Mouse (Mus musculus): Measurements from ENCODE around the gene Cgref1. TPM values are rescaled to one million over a fixed set of nuclear protein-coding genes. Genes with fewer than 3 reads are reported as not detected.

Cgref1 gene
- polyA plus RNA-seq (2015; fragmentation: Nextera tagmentation; extraction: Ambion mirVana) = 77.3 and 89.1 TPM in 2 replicates

- no peaks in the 10 kb centered on the region for H3K36me3 ChIP-seq (ENCODE audit: control insufficient read depth, insufficient read depth, low read length)
- ATAC-seq = peak; percentile 79
- H3K9me3 ChIP-seq (ENCODE audit: control insufficient read depth, low read length) = no peaks in the 10 kb centered on the region
- peak within 1 kb of the TSS; percentile 89 for H3K9ac ChIP-seq (ENCODE audit: low read depth, low read length)
- H3K27ac ChIP-seq (ENCODE audit: low read depth, low read length) = peak within 1 kb of the TSS; percentile 64
- H3K4me3 ChIP-seq (ENCODE audit: low read length) = peak within 1 kb of the TSS; percentile 67
- H3K27me3 ChIP-seq (replicated peaks; ENCODE audit: control insufficient read depth, insufficient read depth, low read length) = no peaks in the 10 kb centered on the region
- peaks cover 7% of the 10 kb centered on the region for H3K4me1 ChIP-seq (ENCODE audit: control insufficient read depth, insufficient read depth, low read depth, low read length)
- 5% methylated on average over 32 of the region's 44 CpGs for WGBS
- H3K4me2 ChIP-seq (ENCODE audit: low read length) = peak within 1 kb of the TSS; percentile 93
Observed at GRCm38 (mm10) chr5:30944956-30945781, at the start of gene Cgref1. Gene Cgref1 (minus strand): TSS chr5:30945591.

GRCm38 (mm10) chr5:30994074-30994473 lies 48.7 kb upstream of the Cgref1 start:
- H3K9me3 ChIP-seq (ENCODE audit: control insufficient read depth, low read length) = no peaks in the 10 kb centered on the region
- H3K9ac ChIP-seq (ENCODE audit: low read depth, low read length) = no peak overlapping the region
- ATAC-seq = no peak
- H3K4me2 ChIP-seq (ENCODE audit: low read length) = no peak overlapping the region
- H3K27me3 ChIP-seq (replicated peaks; ENCODE audit: control insufficient read depth, insufficient read depth, low read length) = no peaks in the 10 kb centered on the region
- H3K4me3 ChIP-seq (ENCODE audit: low read length) = no peak overlapping the region
- no peak overlapping the region for H3K27ac ChIP-seq (ENCODE audit: low read depth, low read length)
- no peaks in the 10 kb centered on the region for H3K36me3 ChIP-seq (ENCODE audit: control insufficient read depth, insufficient read depth, low read length)
- no peaks in the 10 kb centered on the region for H3K4me1 ChIP-seq (ENCODE audit: control insufficient read depth, insufficient read depth, low read depth, low read length)
- 71% methylated on average over 3 of the region's 3 CpGs for WGBS

- Histone ChIP-seq H3K4me1 (ENCODE audit: control insufficient read depth, insufficient read depth, low read depth, low read length) (no peaks in the 10 kb centered on the region), H3K9me3 (ENCODE audit: control insufficient read depth, low read length) (no peaks in the 10 kb centered on the region), H3K4me2 (ENCODE audit: low read length) (no peak overlapping the region), H3K27ac (ENCODE audit: low read depth, low read length) (no peak overlapping the region), H3K36me3 (ENCODE audit: control insufficient read depth, insufficient read depth, low read length) (no peaks in the 10 kb centered on the region), H3K4me3 (ENCODE audit: low read length) (no peak overlapping the region), H3K27me3 (replicated peaks; ENCODE audit: control insufficient read depth, insufficient read depth, low read length) (no peaks in the 10 kb centered on the region), H3K9ac (ENCODE audit: low read depth, low read length) (no peak overlapping the region)
- no peak for ATAC-seq
- 72% methylated on average over 5 of the region's 5 CpGs for WGBS
Observed at GRCm38 (mm10) chr5:30992980-30993676, 47.7 kb upstream of the Cgref1 start.

DNA sequence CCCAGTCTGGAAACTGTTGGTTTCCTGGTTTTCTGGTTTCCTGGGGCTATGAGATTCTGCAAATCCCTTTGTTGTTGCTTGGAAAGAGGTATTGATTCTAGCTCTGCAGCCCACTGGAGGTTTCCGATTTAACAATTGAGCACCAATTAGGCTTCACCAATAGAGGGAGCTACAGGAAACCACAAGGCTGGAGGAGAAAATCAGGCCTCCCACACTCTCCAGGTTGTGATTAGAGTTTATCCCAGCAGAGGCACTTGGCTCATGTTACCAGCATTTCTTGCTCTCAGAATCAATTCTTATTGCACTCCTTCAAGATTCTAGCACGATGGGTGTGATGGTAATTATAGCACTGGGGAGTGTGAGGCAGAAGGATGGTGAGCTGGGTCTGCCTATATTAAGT lies 37.0 kb upstream of the Cgref1 start:
- Histone ChIP-seq H3K9me3 (ENCODE audit: control insufficient read depth, low read length) (no peaks in the 10 kb centered on the region), H3K4me1 (ENCODE audit: control insufficient read depth, insufficient read depth, low read depth, low read length) (no peaks in the 10 kb centered on the region), H3K4me2 (ENCODE audit: low read length) (no peak overlapping the region), H3K36me3 (ENCODE audit: control insufficient read depth, insufficient read depth, low read length) (no peaks in the 10 kb centered on the region), H3K9ac (ENCODE audit: low read depth, low read length) (no peak overlapping the region), H3K4me3 (ENCODE audit: low read length) (no peak overlapping the region), H3K27ac (ENCODE audit: low read depth, low read length) (no peak overlapping the region), H3K27me3 (replicated peaks; ENCODE audit: control insufficient read depth, insufficient read depth, low read length) (no peaks in the 10 kb centered on the region)
- 18% methylated on average over 2 of the region's 2 CpGs for WGBS
- no peak for ATAC-seq

DNA sequence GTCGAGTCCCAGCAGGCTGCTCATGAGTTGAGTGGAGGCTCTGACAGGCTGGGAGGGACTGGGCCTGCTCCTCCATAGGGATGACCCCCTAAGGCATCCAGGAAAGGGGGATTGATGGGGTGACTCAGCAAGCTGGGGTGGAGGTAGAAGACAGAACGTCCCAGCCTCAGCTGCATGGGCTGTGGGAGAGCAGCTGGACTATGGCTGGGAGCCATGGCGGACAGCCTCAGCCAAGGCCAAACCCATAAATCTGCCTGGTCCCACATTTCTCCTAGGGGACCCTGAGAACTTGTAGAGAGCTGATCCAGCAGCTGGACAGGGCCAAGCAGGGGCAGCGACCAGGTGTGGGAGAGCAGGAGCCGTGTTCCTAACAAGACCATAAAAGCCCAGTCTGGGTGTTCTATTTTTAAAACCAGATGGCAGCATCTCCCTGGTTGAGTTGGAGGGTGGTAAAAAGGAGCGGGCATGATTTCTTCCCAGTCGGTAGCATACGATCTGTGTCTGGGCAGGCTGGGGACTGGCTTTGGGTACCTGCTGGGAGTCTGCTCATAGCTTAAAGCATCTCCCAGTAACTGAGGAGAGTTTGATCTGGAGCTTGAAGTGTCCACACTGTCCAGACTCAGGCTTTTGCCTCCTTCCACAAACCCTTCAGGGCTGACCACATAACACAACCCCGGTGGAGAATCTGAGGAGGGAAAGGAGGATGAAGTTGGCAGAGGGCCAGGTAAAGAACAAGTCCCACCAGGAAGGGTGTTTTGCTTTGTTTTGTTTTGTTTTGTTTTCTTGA lies 29.7 kb upstream of the Cgref1 start:
- H3K4me2 ChIP-seq (ENCODE audit: low read length) = no peak overlapping the region
- H3K27ac ChIP-seq (ENCODE audit: low read depth, low read length) = no peak overlapping the region
- whole genome bisulfite sequencing = 64% methylated on average over 9 of the region's 9 CpGs
- no peak for ATAC-seq
- H3K9ac ChIP-seq (ENCODE audit: low read depth, low read length) = no peak overlapping the region
- no peaks in the 10 kb centered on the region for H3K27me3 ChIP-seq (replicated peaks; ENCODE audit: control insufficient read depth, insufficient read depth, low read length)
- H3K9me3 ChIP-seq (ENCODE audit: control insufficient read depth, low read length) = no peaks in the 10 kb centered on the region
- H3K4me3 ChIP-seq (ENCODE audit: low read length) = no peak overlapping the region
- no peaks in the 10 kb centered on the region for H3K36me3 ChIP-seq (ENCODE audit: control insufficient read depth, insufficient read depth, low read length)
- H3K4me1 ChIP-seq (ENCODE audit: control insufficient read depth, insufficient read depth, low read depth, low read length) = no peaks in the 10 kb centered on the region

DNA sequence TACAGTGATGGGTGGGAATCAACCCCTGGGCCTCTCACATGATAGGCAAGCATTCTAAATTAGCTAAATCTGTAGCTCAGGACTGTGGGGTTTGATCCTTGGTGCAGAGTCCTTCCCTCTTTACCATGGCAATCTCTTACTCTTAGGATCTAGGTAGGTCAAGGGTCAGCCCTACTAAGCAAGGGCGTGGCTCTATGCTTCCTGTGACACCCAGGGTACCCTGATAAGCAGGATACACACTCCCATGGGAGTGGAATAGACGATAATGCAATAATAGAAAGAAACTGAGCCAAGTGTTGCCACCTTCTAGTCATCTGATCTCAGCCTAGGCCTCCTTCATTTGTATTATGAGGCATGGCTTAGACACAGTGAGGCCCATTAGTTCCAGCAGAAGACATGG lies 24.0 kb upstream of the Cgref1 start:
- Histone ChIP-seq H3K4me2 (ENCODE audit: low read length) (no peak overlapping the region), H3K9me3 (ENCODE audit: control insufficient read depth, low read length) (no peaks in the 10 kb centered on the region), H3K36me3 (ENCODE audit: control insufficient read depth, insufficient read depth, low read length) (no peaks in the 10 kb centered on the region), H3K9ac (ENCODE audit: low read depth, low read length) (no peak overlapping the region), H3K27ac (ENCODE audit: low read depth, low read length) (no peak overlapping the region), H3K4me3 (ENCODE audit: low read length) (no peak overlapping the region), H3K4me1 (ENCODE audit: control insufficient read depth, insufficient read depth, low read depth, low read length) (no peaks in the 10 kb centered on the region), H3K27me3 (replicated peaks; ENCODE audit: control insufficient read depth, insufficient read depth, low read length) (no peaks in the 10 kb centered on the region)
- ATAC-seq = no peak
- WGBS = 84% methylated on average over 2 of the region's 2 CpGs

GRCm38 (mm10) chr5:30968416-30968815 lies 23.0 kb upstream of the Cgref1 start, which contains the start of gene Tcf23:
Gene Tcf23 (plus strand): TSS chr5:30968662.
- Histone ChIP-seq H3K4me2 (ENCODE audit: low read length) (no peak within 1 kb of the TSS), H3K9me3 (ENCODE audit: control insufficient read depth, low read length) (no peaks in the 10 kb centered on the region), H3K4me1 (ENCODE audit: control insufficient read depth, insufficient read depth, low read depth, low read length) (no peaks in the 10 kb centered on the region), H3K36me3 (ENCODE audit: control insufficient read depth, insufficient read depth, low read length) (no peaks in the 10 kb centered on the region), H3K9ac (ENCODE audit: low read depth, low read length) (no peak within 1 kb of the TSS), H3K27ac (ENCODE audit: low read depth, low read length) (no peak within 1 kb of the TSS), H3K4me3 (ENCODE audit: low read length) (no peak within 1 kb of the TSS), H3K27me3 (replicated peaks; ENCODE audit: control insufficient read depth, insufficient read depth, low read length) (no peaks in the 10 kb centered on the region)
- no peak for ATAC-seq
- 83% methylated on average over 8 of the region's 8 CpGs for WGBS

DNA sequence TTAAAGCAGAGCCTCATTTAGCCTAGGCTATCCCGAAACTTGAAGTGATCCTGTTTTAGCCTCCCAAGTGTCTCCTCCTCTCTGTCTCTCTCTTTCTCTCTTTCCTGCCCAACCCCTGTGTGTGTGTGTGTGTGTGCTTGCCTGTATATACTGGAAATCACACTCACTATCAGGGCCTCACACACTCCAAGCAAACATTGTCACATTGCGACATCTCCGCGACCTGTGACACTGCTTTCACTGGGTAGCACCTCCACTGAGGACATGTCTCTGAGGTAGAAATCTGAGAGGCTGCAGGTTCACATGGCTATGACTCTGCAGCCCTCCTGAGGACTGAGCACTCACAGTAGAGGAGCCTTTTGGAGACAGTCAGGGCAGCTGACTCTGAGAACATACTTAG lies 20.8 kb upstream of the Cgref1 start:
- H3K9ac ChIP-seq (ENCODE audit: low read depth, low read length) = no peak overlapping the region
- WGBS = 87% methylated on average over 4 of the region's 4 CpGs
- H3K27ac ChIP-seq (ENCODE audit: low read depth, low read length) = no peak overlapping the region
- no peaks in the 10 kb centered on the region for H3K27me3 ChIP-seq (replicated peaks; ENCODE audit: control insufficient read depth, insufficient read depth, low read length)
- no peaks in the 10 kb centered on the region for H3K9me3 ChIP-seq (ENCODE audit: control insufficient read depth, low read length)
- ATAC-seq = no peak
- H3K4me2 ChIP-seq (ENCODE audit: low read length) = no peak overlapping the region
- no peaks in the 10 kb centered on the region for H3K36me3 ChIP-seq (ENCODE audit: control insufficient read depth, insufficient read depth, low read length)
- no peak overlapping the region for H3K4me3 ChIP-seq (ENCODE audit: low read length)
- no peaks in the 10 kb centered on the region for H3K4me1 ChIP-seq (ENCODE audit: control insufficient read depth, insufficient read depth, low read depth, low read length)

GRCm38 (mm10) chr5:30963916-30964315 lies 18.5 kb upstream of the Cgref1 start:
- 57% methylated on average over 3 of the region's 3 CpGs for WGBS
- H3K9ac ChIP-seq (ENCODE audit: low read depth, low read length) = no peak overlapping the region
- H3K4me1 ChIP-seq (ENCODE audit: control insufficient read depth, insufficient read depth, low read depth, low read length) = peaks cover 6% of the 10 kb centered on the region
- no peak for ATAC-seq
- H3K27me3 ChIP-seq (replicated peaks; ENCODE audit: control insufficient read depth, insufficient read depth, low read length) = no peaks in the 10 kb centered on the region
- no peak overlapping the region for H3K4me3 ChIP-seq (ENCODE audit: low read length)
- no peak overlapping the region for H3K4me2 ChIP-seq (ENCODE audit: low read length)
- no peaks in the 10 kb centered on the region for H3K9me3 ChIP-seq (ENCODE audit: control insufficient read depth, low read length)
- no peaks in the 10 kb centered on the region for H3K36me3 ChIP-seq (ENCODE audit: control insufficient read depth, insufficient read depth, low read length)
- no peak overlapping the region for H3K27ac ChIP-seq (ENCODE audit: low read depth, low read length)

All from hindbrain, embryonic 16.5 days (tissue).